Mouse (Mus musculus) liver, postnatal 0 days (tissue): Measurements from ENCODE around the gene Cd72.

Experiments
- CTCF ChIP-seq: sonication (generic); IDR thresholded peaks from 2 replicates; pipeline ENCODE4 v1.5.1; 2016; ENCODE audit warnings: antibody characterized with exemption, low read depth
- EP300 ChIP-seq: IDR thresholded peaks from 2 replicates; pipeline ENCODE4 v1.6.1; 2016; ENCODE audit warnings: antibody characterized with exemption, low read depth, mild to moderate bottlenecking

GRCm38 (mm10) chr4:43498983-43499382, 44.6 kb upstream of the Cd72 start:
- TF ChIP-seq EP300 (no peak), CTCF (peak; percentile 65)
